Mouse (Mus musculus): ENCODE data around the gene Colgalt2. TPM values are rescaled to one million over a fixed set of nuclear protein-coding genes. Genes with fewer than 3 reads are reported as not detected.

Gene Colgalt2
- polyA plus RNA-seq, 1 experiment, result 1.1 TPM

DNA sequence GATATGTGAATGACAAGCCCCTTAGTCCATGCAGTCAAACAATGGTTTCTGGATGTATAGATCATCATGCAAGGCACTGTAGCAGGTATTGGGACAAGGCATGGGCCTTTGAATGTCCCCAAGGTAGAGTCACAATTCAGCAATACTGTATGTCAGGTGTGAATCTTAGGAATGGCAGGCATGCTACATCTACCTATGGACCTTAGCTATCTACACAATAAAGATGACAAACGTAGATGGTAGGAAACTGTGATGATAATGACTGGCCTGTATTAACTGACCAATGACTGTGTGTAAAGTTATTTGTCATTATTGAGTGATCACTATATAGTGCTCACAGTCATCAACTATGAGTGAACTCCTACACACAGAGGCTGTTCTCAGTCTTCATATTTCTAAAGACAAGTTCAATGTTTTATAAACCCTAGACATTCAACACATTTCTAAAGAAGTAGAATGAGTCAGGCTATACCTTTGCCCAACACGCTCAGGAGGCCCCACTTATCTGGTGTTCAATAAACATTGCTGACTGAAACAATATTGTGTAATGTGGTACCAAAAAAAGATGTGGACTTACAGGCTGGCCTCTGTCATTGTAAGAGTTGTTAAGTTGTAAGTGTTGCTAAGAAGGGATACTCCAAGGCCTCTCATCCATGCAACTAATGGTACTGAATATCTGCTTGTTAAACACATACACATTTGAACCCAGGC lies 144.0 kb downstream of the Colgalt2 start:
- no peak overlapping the region for H3K27ac ChIP-seq (ENCODE audit: control insufficient read depth, insufficient read depth, low read length)
- no peaks in the 10 kb centered on the region for H3K27me3 ChIP-seq (ENCODE audit: control insufficient read depth, insufficient read depth, low read length)

DNA sequence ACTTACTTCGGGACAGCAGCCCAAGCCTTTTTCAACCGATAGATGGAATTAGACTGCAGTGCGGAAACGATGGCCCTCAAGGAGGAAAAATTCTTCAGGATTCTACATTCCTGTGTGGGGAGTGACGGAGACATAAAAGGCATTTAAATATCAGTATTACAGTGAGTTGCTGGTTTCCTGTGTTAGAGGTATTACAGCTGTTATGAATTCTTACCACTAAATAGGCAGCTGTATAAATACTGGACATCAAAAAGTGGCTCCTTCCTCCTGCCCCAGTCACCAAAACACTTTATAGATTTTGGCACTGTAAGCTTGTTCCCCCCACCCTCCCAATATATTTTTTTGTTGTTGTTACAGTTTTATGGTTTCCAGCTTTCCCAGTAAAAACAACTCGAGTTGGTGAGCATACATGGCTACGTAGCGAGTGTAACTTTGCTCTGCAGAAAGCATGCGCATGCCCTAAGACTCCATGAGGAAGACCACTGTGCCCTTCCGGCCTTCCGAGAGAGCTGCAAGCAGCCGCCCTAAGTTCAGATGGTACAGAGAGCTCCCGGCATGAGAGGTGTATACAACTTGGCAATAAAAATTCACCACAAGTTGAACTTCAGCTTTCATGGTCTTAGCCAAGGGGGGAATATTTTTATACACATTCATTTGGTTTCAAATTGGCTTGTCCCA lies 149.6 kb downstream of the Colgalt2 start:
- WGBS, result 96% methylated on average over 13 of the region's 13 CpGs
- Histone ChIP-seq H3K4me3 (ENCODE audit: control insufficient read depth, insufficient read depth, low read length) (no peak overlapping the region), H3K27ac (ENCODE audit: control insufficient read depth, insufficient read depth, low read length) (no peak overlapping the region), H3K27me3 (ENCODE audit: control insufficient read depth, insufficient read depth, low read length) (no peaks in the 10 kb centered on the region), H3K36me3 (ENCODE audit: control insufficient read depth, insufficient read depth, low read length) (no peaks in the 10 kb centered on the region), H3K4me1 (replicated peaks; ENCODE audit: control insufficient read depth, insufficient read depth, low read length) (no peaks in the 10 kb centered on the region)
- TF ChIP-seq CTCF (IDR thresholded peaks at IDR 0.05; ENCODE audit: borderline replicate concordance, control insufficient read depth, extremely low read depth, insufficient read depth, low read length, poor library complexity) (no peak), POLR2A (IDR thresholded peaks at IDR 0.05; ENCODE audit: control insufficient read depth, extremely low read depth, insufficient read depth, low read length, poor library complexity) (no peak)
- DNase-seq, result no peak

More for the DNA sequence above, 144.0 kb downstream of the Colgalt2 start:
- Histone ChIP-seq H3K4me1 (replicated peaks; ENCODE audit: control insufficient read depth, insufficient read depth, low read length) (no peaks in the 10 kb centered on the region), H3K36me3 (ENCODE audit: control insufficient read depth, insufficient read depth, low read length) (no peaks in the 10 kb centered on the region), H3K4me3 (ENCODE audit: control insufficient read depth, insufficient read depth, low read length) (no peak overlapping the region)
- no peak for DNase-seq
- WGBS, result 97% methylated on average over 2 of the region's 2 CpGs
- TF ChIP-seq CTCF (IDR thresholded peaks at IDR 0.05; ENCODE audit: borderline replicate concordance, control insufficient read depth, extremely low read depth, insufficient read depth, low read length, poor library complexity), result no peak
- no peak for TF ChIP-seq POLR2A (IDR thresholded peaks at IDR 0.05; ENCODE audit: control insufficient read depth, extremely low read depth, insufficient read depth, low read length, poor library complexity)

DNA sequence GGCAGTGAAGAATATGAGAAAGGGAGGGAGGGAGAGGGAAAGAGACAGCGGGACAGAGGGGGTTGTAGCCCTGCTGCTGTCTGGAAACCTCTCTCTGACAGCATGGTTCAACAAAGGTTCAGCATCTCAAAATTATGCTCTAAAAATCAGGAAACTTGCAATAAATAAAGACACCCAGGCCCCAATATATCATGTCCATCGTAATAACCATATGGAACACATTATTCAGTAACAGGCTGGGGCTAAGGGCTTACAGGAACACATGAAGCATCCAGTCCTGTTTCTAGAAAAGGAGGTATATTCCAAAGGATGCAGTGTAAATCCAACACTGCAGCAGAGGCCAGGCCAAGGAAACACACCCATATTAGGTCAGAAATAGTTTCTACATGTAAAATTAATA lies 150.9 kb downstream of the Colgalt2 start:
- Histone ChIP-seq H3K4me3 (ENCODE audit: control insufficient read depth, insufficient read depth, low read length) (no peak overlapping the region), H3K27me3 (ENCODE audit: control insufficient read depth, insufficient read depth, low read length) (no peaks in the 10 kb centered on the region), H3K36me3 (ENCODE audit: control insufficient read depth, insufficient read depth, low read length) (no peaks in the 10 kb centered on the region), H3K27ac (ENCODE audit: control insufficient read depth, insufficient read depth, low read length) (no peak overlapping the region), H3K4me1 (replicated peaks; ENCODE audit: control insufficient read depth, insufficient read depth, low read length) (no peaks in the 10 kb centered on the region)
- WGBS, result 94% methylated on average over 2 of the region's 2 CpGs
- TF ChIP-seq POLR2A (IDR thresholded peaks at IDR 0.05; ENCODE audit: control insufficient read depth, extremely low read depth, insufficient read depth, low read length, poor library complexity) (no peak), CTCF (IDR thresholded peaks at IDR 0.05; ENCODE audit: borderline replicate concordance, control insufficient read depth, extremely low read depth, insufficient read depth, low read length, poor library complexity) (no peak)
- DNase-seq, result no peak

DNA sequence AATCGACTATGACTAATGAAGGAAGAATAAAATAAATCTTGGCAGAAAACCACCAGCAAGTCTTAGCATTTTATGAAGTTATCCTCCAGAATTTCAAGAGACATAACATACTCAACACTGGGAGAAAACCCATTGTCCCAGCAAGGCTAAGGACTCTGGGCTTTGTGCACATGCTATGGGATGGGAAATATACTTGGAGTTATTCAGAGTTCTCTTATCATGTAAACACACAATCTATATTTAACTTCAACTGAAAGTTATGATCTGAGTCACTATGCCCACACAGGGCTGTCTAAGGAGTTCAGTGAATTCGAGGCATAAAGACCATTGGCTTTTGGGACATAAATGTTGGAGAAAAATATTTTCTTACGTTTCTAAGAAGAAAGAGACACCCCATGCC lies 151.3 kb downstream of the Colgalt2 start:
- WGBS, result 91% methylated on average over 3 of the region's 3 CpGs
- no peak overlapping the region for H3K27ac ChIP-seq (ENCODE audit: control insufficient read depth, insufficient read depth, low read length)

DNA sequence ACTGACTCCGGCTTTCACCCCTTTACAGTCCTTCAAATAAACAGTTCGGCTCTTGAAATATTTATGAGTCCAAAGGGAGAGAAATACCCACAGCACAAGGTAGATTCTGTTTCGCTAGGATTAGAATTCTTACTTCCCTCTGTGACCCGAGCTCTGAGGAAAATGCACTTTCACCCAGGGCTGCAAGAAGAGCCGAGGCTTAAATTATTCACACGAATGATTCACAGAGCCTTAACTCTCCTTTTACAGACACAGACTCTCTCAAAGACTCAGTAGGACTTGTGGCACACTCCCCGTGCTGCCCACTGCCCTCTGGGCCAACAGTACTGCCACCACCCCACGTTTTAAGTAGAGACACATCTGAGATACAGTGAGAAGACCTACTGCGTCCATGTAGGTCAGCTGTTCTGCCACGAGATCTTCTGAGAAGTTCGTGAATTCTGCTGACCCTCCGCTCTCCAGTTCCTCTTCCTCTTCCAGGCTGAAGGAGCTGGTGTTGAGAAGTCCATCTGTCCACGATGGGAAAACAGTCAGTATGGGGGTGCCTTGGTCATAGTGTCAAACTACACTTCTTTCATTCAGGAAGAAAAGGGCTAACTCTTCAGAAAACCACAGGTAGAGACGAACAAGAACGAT lies 154.4 kb downstream of the Colgalt2 start:
- H3K4me1 ChIP-seq (replicated peaks; ENCODE audit: control insufficient read depth, insufficient read depth, low read length), result no peaks in the 10 kb centered on the region
- no peak overlapping the region for H3K27ac ChIP-seq (ENCODE audit: control insufficient read depth, insufficient read depth, low read length)
- no peak for DNase-seq
- no peaks in the 10 kb centered on the region for H3K27me3 ChIP-seq (ENCODE audit: control insufficient read depth, insufficient read depth, low read length)
- no peaks in the 10 kb centered on the region for H3K36me3 ChIP-seq (ENCODE audit: control insufficient read depth, insufficient read depth, low read length)
- H3K4me3 ChIP-seq (ENCODE audit: control insufficient read depth, insufficient read depth, low read length), result no peak overlapping the region
- WGBS, result 75% methylated on average over 15 of the region's 15 CpGs
- no peak for TF ChIP-seq CTCF (IDR thresholded peaks at IDR 0.05; ENCODE audit: borderline replicate concordance, control insufficient read depth, extremely low read depth, insufficient read depth, low read length, poor library complexity)
- no peak for TF ChIP-seq POLR2A (IDR thresholded peaks at IDR 0.05; ENCODE audit: control insufficient read depth, extremely low read depth, insufficient read depth, low read length, poor library complexity)

More for the DNA sequence above, 151.3 kb downstream of the Colgalt2 start:
- no peak for TF ChIP-seq CTCF (IDR thresholded peaks at IDR 0.05; ENCODE audit: borderline replicate concordance, control insufficient read depth, extremely low read depth, insufficient read depth, low read length, poor library complexity)
- DNase-seq, result no peak
- Histone ChIP-seq H3K36me3 (ENCODE audit: control insufficient read depth, insufficient read depth, low read length) (no peaks in the 10 kb centered on the region), H3K4me1 (replicated peaks; ENCODE audit: control insufficient read depth, insufficient read depth, low read length) (no peaks in the 10 kb centered on the region), H3K4me3 (ENCODE audit: control insufficient read depth, insufficient read depth, low read length) (no peak overlapping the region), H3K27me3 (ENCODE audit: control insufficient read depth, insufficient read depth, low read length) (no peaks in the 10 kb centered on the region)

DNA sequence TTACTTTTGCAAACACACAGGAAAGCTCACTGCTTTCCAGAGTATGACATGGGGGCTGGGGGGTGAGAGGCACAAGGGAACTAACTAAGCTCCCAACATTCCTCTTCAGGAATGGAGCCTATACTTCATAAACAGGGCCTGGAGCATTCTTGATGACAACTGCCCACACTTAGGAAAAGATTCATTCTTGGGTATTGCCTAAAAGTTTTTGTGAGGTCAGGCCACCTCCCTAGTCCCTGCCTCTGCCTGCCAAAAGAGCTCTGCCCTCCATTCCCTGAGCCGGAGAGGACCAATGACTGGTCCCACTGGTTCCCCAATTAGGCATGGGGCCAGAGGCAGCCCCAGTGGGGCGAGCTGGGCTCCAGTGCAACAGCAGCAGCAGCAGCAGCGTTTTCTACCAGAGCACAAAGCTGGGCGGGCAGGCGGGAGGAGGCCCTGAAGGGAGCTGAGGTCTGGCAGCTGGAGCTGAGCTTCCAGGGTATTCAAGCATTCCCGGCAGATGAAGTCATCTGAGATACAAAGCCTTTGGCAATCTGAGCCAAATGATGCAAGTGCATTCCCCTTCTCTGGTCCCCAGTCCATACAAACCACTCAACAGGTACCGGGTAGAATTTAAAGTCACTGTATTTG lies 156.4 kb downstream of the Colgalt2 start:
- no peak overlapping the region for H3K4me3 ChIP-seq (ENCODE audit: control insufficient read depth, insufficient read depth, low read length)
- no peak for DNase-seq
- TF ChIP-seq POLR2A (IDR thresholded peaks at IDR 0.05; ENCODE audit: control insufficient read depth, extremely low read depth, insufficient read depth, low read length, poor library complexity) (no peak), CTCF (IDR thresholded peaks at IDR 0.05; ENCODE audit: borderline replicate concordance, control insufficient read depth, extremely low read depth, insufficient read depth, low read length, poor library complexity) (no peak)
- no peaks in the 10 kb centered on the region for H3K4me1 ChIP-seq (replicated peaks; ENCODE audit: control insufficient read depth, insufficient read depth, low read length)
- no peaks in the 10 kb centered on the region for H3K27me3 ChIP-seq (ENCODE audit: control insufficient read depth, insufficient read depth, low read length)
- WGBS, result 94% methylated on average over 7 of the region's 7 CpGs
- no peaks in the 10 kb centered on the region for H3K36me3 ChIP-seq (ENCODE audit: control insufficient read depth, insufficient read depth, low read length)
- H3K27ac ChIP-seq (ENCODE audit: control insufficient read depth, insufficient read depth, low read length), result no peak overlapping the region

All from thymus, adult 2 months (tissue).